Mouse (Mus musculus): ENCODE results near the gene Rybp.
A peak's percentile ranks its signal among the peaks of the same experiment; 100 is the strongest.

Gene Rybp

GRCm38 (mm10) chr6:100288016-100288729 is 888 bp upstream of the Rybp start:
- no peak for DNase-seq (ENCODE audit: low spot score)

- DNase-seq (ENCODE audit: low spot score) = peak; percentile 22
These were observed 532 bp downstream of the Rybp start for GRCm38 (mm10) chr6:100286573-100287333.

DNA sequence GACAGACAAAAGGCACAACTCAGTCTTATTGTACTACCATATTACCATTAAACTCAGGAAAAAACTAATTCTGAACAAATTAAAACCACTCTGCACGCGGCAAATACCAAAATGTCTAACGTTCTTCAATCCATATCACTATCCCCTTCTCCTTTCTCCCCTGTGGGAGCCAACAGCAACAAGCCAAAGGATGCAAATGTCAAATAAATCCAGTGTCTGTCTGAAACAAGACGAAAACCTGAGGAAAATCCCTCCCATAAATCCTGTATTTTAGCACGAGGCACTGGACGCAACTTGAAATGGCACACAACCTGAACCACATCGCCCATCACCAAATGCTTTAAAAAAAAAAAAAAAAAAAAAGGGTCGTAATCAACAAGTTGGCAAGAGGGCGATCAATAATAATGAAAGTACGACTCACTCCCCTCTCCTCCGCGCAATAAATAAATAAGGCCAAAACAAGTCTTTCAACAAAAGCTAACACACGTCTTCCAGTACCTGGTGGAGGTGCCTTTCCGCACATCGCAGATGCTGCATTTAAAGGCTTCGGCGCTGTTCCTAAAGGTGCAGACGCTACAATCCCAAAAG is 1.2 kb downstream of the Rybp start:
- DNase-seq (ENCODE audit: low spot score) = no peak

GRCm38 (mm10) chr6:100278841-100279240 is 8.4 kb downstream of the Rybp start:
- no peak for DNase-seq (ENCODE audit: low spot score)

GRCm38 (mm10) chr6:100276344-100276743 is 10.9 kb downstream of the Rybp start:
- DNase-seq (ENCODE audit: low spot score) = no peak

- DNase-seq (ENCODE audit: low spot score) = no peak
These were observed 11.6 kb downstream of the Rybp start for GRCm38 (mm10) chr6:100275643-100276042.

DNA sequence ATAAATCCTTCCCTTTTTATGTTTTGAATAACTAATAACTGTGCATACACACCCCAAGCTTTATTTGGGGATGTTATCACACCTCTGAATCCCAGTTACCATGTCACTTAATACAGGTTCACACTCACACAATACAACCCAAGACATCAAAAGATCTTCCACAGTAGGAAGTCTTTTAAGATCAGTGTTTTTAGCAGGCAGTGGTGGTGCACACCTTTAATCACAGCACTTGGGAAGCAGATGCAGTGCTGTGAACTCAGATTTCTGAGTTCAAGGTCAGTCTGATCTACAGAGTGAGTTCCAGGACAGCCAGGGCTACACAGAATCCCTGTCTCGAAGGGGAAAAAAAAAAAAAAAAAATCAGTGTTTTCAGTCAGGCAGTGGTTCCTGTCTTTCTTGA is 13.7 kb downstream of the Rybp start:
- DNase-seq (ENCODE audit: low spot score) = no peak

DNA sequence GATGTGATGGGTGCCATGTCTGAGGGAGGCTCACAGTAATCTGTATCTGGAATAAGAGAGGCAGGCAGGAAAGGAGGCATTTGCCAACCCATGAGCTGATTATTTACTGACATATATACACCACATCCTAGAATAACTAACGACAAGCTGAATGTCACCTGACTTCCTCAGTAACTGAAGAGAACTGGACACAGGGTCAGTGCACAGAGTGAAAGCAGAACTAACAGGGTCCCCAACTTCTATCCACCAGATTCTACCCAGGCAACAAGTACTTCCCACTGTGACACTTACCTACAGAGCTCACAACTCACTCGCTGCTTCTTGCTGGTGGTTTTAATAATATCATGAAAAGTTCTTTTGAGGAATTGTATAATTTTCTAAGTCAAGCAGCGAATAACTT is 15.3 kb downstream of the Rybp start:
- DNase-seq (ENCODE audit: low spot score) = no peak

- no peak for DNase-seq (ENCODE audit: low spot score)
These were observed 16.5 kb downstream of the Rybp start for GRCm38 (mm10) chr6:100270765-100271164.

DNA sequence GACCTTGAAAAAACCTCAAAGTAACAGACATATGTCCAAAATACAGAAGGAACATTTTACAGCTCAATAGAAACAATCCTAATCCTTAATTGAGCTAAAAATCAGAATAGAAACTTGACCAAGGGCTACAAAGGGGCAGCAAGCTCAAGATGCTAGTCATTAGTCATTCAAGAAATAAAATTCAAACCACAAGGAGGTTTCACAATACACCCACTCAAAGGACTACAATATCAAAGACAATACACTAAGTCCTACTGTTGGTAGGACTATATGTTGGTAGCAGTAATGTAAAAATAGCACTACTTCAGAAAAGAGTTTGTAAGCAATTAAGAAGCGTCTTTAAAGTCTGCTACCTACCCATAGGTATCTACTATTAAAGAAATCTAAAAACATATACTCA is 27.7 kb downstream of the Rybp start:
- DNase-seq (ENCODE audit: low spot score) = no peak

DNA sequence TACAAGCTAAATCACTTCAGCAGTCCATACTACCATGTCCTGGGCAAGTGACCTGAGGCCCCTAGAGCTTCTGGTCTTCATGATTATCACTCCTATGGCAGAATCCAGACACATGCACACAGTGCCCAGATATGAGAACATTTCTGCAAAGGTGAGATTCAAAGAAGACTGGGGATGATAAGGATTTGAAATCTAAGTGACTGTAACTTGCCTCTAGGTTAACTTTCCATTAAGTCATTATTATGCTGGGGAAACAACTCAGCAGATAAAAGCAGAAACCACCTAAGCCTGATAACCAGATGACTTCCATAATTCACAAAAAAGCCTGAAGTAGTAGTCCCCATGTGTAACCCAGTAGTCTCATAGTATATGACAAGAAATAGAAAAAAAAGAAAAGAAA is 29.0 kb downstream of the Rybp start:
- no peak for DNase-seq (ENCODE audit: low spot score)

DNA sequence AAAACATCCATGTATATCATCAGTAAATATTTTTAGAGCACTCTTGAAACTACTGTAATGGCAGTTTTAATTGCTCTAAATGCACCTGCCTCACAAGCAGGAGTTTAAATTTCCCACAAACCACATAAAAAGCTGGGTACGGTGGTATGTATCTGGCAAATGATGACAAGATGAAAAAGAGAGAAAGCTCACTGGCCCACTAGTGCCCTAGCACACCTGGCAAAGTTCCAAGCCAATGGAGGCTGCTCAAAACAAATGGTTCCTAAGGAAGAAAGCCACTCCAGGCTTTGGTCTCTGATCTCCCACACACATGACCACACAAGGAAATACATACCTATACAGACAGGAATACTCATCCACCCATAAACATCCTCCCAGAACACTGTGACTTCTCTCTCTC is 31.9 kb downstream of the Rybp start:
- no peak for DNase-seq (ENCODE audit: low spot score)

GRCm38 (mm10) chr6:100254671-100255070 is 32.6 kb downstream of the Rybp start:
- DNase-seq (ENCODE audit: low spot score) = no peak

GRCm38 (mm10) chr6:100244474-100244873 is 42.8 kb downstream of the Rybp start:
- no peak for DNase-seq (ENCODE audit: low spot score)

DNA sequence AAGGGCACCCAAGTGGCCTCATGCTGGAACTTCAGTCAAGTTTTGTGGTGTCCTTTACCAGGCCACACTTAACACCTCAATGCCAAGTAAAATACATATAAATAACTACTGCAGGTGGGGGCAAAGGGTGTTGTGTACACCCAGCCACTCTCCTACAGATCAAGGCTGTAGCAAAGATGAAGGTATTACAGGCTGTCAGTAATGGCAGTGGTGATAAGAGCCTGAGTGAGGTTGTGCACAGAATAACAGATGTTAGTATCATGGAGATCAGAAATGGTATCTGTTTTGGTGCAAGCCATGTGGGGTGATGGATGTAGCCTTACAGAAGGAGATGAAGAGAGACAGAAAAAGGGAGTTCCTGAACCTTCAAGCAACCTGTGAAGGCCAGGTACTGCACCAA is 52.2 kb downstream of the Rybp start:
- no peak for DNase-seq (ENCODE audit: low spot score)

DNA sequence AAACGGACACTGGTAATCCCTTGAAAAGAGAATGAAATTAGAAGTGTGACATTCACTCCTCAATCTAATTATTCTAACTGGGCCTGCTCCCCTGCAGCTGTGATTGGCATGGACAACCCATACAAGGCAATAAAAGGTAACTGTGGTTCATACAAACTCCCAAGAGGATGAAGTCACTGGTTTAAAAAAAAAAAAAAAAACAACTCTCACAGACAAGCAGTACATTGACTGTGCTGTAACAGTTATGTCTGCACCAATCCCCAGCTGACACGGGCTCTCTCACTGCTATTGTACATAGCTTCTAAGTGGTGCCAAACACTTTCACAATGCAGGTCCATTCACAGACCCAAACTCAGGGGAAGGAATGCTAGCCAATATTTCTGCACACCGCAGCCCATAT is 53.8 kb downstream of the Rybp start:
- no peak for DNase-seq (ENCODE audit: low spot score)

- no peak for DNase-seq (ENCODE audit: low spot score)
These were observed 54.2 kb downstream of the Rybp start for GRCm38 (mm10) chr6:100233061-100233460.

GRCm38 (mm10) chr6:100226204-100226603 is 61.1 kb downstream of the Rybp start:
- DNase-seq (ENCODE audit: low spot score) = no peak

- no peak for DNase-seq (ENCODE audit: low spot score)
These were observed 63.4 kb downstream of the Rybp start for GRCm38 (mm10) chr6:100223932-100224331.

DNA sequence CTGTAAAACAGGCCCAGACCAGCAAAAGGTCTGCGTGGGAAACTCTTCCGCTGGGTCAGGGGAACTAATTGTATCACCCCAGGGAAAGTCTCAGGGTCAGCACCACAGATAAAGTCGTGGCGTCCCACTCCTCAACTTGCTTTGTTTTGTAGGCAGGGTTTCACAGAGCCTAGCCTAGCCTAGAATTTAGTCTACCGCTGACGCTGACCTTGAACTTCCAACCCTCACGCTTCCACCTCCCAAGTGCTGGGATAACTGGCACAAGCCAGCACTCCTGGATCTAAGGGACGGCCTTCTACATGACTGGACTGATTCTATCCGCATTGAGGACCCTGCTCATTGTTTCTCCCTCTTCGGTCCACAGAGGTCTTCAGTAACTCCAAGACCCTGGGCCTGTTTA is 63.9 kb downstream of the Rybp start:
- no peak for DNase-seq (ENCODE audit: low spot score)

GRCm38 (mm10) chr6:100222927-100223326 is 64.4 kb downstream of the Rybp start:
- no peak for DNase-seq (ENCODE audit: low spot score)

GRCm38 (mm10) chr6:100221803-100222202 is 65.5 kb downstream of the Rybp start:
- no peak for DNase-seq (ENCODE audit: low spot score)

DNA sequence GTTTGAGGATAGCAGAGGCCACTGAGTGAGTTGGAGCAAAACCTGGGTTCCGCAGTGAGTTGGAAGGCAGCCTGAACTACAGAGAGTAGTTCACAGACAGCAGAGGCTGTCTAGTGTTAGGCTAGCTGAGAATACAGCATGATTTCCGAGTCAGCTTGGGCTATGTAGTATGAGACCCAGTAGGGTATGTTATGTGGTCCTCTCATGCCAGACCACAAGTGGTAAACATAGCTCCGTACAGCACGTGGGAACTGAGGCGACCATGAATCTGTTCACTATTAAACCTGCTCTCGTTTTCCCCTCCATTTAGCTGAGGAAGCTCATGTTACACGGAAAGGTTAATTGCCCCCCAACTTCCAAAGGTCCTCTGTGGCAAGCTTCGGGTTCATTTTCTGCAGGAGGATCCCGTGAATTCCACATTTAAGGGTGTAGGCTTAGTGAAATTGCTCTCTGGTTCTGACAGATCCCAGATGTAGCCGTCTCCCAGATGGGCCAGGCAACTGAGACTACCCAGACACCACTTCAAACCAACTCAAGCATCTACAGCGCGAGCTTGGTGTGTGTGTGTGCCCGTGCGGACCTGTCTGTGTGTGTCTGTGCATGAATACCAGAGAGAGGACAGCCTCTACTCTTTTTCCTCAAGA is 66.2 kb downstream of the Rybp start:
- no peak for DNase-seq (ENCODE audit: low spot score)

Measured in urinary bladder, postnatal 10 days (tissue).